Mouse (Mus musculus): ENCODE results near the gene Dydc2. TPM values are rescaled to one million over a fixed set of nuclear protein-coding genes. Genes with fewer than 3 reads are reported as not detected.
A peak's percentile ranks its signal among the peaks of the same experiment; 100 is the strongest.

Dydc2 gene
- total RNA-seq, 1 experiment: not detected

DNA sequence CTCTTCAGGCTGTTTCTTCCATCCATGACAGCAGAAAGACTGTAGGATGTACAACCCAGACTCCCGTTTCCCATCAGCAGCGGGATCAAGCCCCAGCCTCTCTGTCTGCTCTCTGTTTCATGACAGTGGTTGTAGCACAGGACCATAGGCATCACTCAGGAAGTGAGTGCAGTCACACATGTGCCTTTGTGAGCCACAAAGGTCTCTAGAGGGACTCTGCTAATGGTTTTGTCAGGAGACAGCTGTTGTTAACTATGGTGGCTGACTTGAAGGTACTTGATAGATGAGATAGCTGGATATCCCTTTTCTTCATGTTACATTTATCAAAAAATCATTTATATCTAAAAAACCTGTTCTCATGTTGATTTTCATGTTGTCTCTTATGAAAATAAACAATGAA lies 13.4 kb upstream of the Dydc2 start:
- in situ Hi-C loops (cut with MboI; ENCODE audit: low sequenced_read_pairs in 2 of 2, unreplicated experiment in 2 of 2): no loop called here

DNA sequence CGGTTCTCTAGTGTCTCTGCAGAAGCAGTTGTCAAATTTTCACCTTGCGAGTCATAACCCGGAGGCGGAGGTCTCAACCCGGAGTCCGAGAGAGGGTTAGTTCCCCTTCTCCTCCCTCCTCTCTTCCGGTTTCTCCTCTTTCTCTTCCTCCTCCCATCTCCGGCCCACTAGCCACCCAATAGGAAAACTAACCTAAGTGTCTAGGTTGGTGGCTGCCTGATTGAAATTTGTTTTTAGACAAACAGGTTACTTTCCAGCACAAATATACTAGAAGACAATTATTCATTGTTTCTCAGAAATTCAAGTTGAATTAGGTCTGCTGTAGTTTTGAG lies 3.9 kb upstream of the Dydc2 start:
- no peak for TF ChIP-seq MAFK (IDR thresholded peaks at IDR 0.05; ENCODE audit: insufficient read depth, low read depth, low read length)
- TF ChIP-seq ZC3H11A (IDR thresholded peaks at IDR 0.05; ENCODE audit: borderline replicate concordance, low read depth, low read length): no peak
- no peak for TF ChIP-seq ZNF384 (IDR thresholded peaks at IDR 0.05; ENCODE audit: low read depth, low read length)
- no peak for TF ChIP-seq HCFC1 (IDR thresholded peaks at IDR 0.05; ENCODE audit: borderline replicate concordance, insufficient read depth, low read length)
- TF ChIP-seq CHD2 (IDR thresholded peaks at IDR 0.05; ENCODE audit: low read depth, low read length): no peak
- in situ Hi-C loops (cut with MboI; ENCODE audit: low sequenced_read_pairs in 2 of 2, unreplicated experiment in 2 of 2): no loop called here
- H3K36me3 ChIP-seq (ENCODE audit: control insufficient read depth, insufficient read depth, low read length, poor library complexity, severe bottlenecking): no peaks in the 10 kb centered on the region
- H3K4me3 ChIP-seq (ENCODE audit: insufficient read depth in 1 of 2, low read depth in 1 of 2, low read length in 2 of 2, poor library complexity in 1 of 2, severe bottlenecking in 1 of 2): peak overlapping the region; percentile 5 to 41; a peak in 2 of 4 replicates
- H3K9ac ChIP-seq (ENCODE audit: insufficient read depth, low read depth, low read length, poor library complexity, severe bottlenecking): no peak overlapping the region
- no peaks in the 10 kb centered on the region for H3K9me3 ChIP-seq (ENCODE audit: control insufficient read depth, insufficient read depth, low read depth, low read length)
- H3K4me1 ChIP-seq (ENCODE audit: control insufficient read depth in 2 of 2, insufficient read depth in 2 of 2, low read length in 2 of 2, poor library complexity in 1 of 2): no peaks in the 10 kb centered on the region
- DNase-seq (ENCODE audit: low read depth, low spot score): no peak
- H3K27ac ChIP-seq (ENCODE audit: insufficient read depth, low read depth, low read length, poor library complexity, severe bottlenecking): no peak overlapping the region

More for the DNA sequence above, 13.4 kb upstream of the Dydc2 start:
- DNase-seq (ENCODE audit: low read depth, low spot score): no peak
- H3K9me3 ChIP-seq (ENCODE audit: control insufficient read depth, insufficient read depth, low read depth, low read length): no peaks in the 10 kb centered on the region
- H3K27ac ChIP-seq (ENCODE audit: insufficient read depth, low read depth, low read length, poor library complexity, severe bottlenecking): no peak overlapping the region
- H3K9ac ChIP-seq (ENCODE audit: insufficient read depth, low read depth, low read length, poor library complexity, severe bottlenecking): no peak overlapping the region
- H3K4me3 ChIP-seq (ENCODE audit: insufficient read depth in 1 of 2, low read depth in 1 of 2, low read length in 2 of 2, poor library complexity in 1 of 2, severe bottlenecking in 1 of 2): no peak overlapping the region
- no peaks in the 10 kb centered on the region for H3K36me3 ChIP-seq (ENCODE audit: control insufficient read depth, insufficient read depth, low read length, poor library complexity, severe bottlenecking)
- no peak for TF ChIP-seq HCFC1 (IDR thresholded peaks at IDR 0.05; ENCODE audit: borderline replicate concordance, insufficient read depth, low read length)
- no peak for TF ChIP-seq MAFK (IDR thresholded peaks at IDR 0.05; ENCODE audit: insufficient read depth, low read depth, low read length)
- no peak for TF ChIP-seq CHD2 (IDR thresholded peaks at IDR 0.05; ENCODE audit: low read depth, low read length)
- TF ChIP-seq ZNF384 (IDR thresholded peaks at IDR 0.05; ENCODE audit: low read depth, low read length): no peak
- TF ChIP-seq ZC3H11A (IDR thresholded peaks at IDR 0.05; ENCODE audit: borderline replicate concordance, low read depth, low read length): no peak
- H3K4me1 ChIP-seq (ENCODE audit: control insufficient read depth in 2 of 2, insufficient read depth in 2 of 2, low read length in 2 of 2, poor library complexity in 1 of 2): no peaks in the 10 kb centered on the region

GRCm38 (mm10) chr14:41072229-41072943 lies 3.4 kb upstream of the Dydc2 start, which contains the start of gene Dydc1:
Gene Dydc1, plus strand, starts transcription at chr14:41072911.
- TF ChIP-seq ZNF384 (IDR thresholded peaks at IDR 0.05; ENCODE audit: low read depth, low read length) (no peak), HCFC1 (IDR thresholded peaks at IDR 0.05; ENCODE audit: borderline replicate concordance, insufficient read depth, low read length) (no peak), MAFK (IDR thresholded peaks at IDR 0.05; ENCODE audit: insufficient read depth, low read depth, low read length) (no peak), ZC3H11A (IDR thresholded peaks at IDR 0.05; ENCODE audit: borderline replicate concordance, low read depth, low read length) (no peak), CHD2 (IDR thresholded peaks at IDR 0.05; ENCODE audit: low read depth, low read length) (no peak)
- H3K36me3 ChIP-seq (ENCODE audit: control insufficient read depth, insufficient read depth, low read length, poor library complexity, severe bottlenecking): no peaks in the 10 kb centered on the region
- no peak within 1 kb of the TSS for H3K9ac ChIP-seq (ENCODE audit: insufficient read depth, low read depth, low read length, poor library complexity, severe bottlenecking)
- no peak within 1 kb of the TSS for H3K27ac ChIP-seq (ENCODE audit: insufficient read depth, low read depth, low read length, poor library complexity, severe bottlenecking)
- H3K9me3 ChIP-seq (ENCODE audit: control insufficient read depth, insufficient read depth, low read depth, low read length): no peaks in the 10 kb centered on the region
- DNase-seq (ENCODE audit: low read depth, low spot score): no peak
- in situ Hi-C loops (cut with MboI; ENCODE audit: low sequenced_read_pairs in 2 of 2, unreplicated experiment in 2 of 2): no loop called here
- H3K4me3 ChIP-seq (ENCODE audit: insufficient read depth in 1 of 2, low read depth in 1 of 2, low read length in 2 of 2, poor library complexity in 1 of 2, severe bottlenecking in 1 of 2): peak within 1 kb of the TSS; percentile 5 to 41; a peak in 2 of 4 replicates
- no peaks in the 10 kb centered on the region for H3K4me1 ChIP-seq (ENCODE audit: control insufficient read depth in 2 of 2, insufficient read depth in 2 of 2, low read length in 2 of 2, poor library complexity in 1 of 2)

GRCm38 (mm10) chr14:41070343-41070742 lies 1.3 kb upstream of the Dydc2 start:
- no peak for DNase-seq (ENCODE audit: low read depth, low spot score)
- Histone ChIP-seq H3K9ac (ENCODE audit: insufficient read depth, low read depth, low read length, poor library complexity, severe bottlenecking) (no peak overlapping the region), H3K4me1 (ENCODE audit: control insufficient read depth in 2 of 2, insufficient read depth in 2 of 2, low read length in 2 of 2, poor library complexity in 1 of 2) (peaks cover 0 to 2% of the 10 kb centered on the region in 2 experiments; a peak in 1 of 4 replicates), H3K36me3 (ENCODE audit: control insufficient read depth, insufficient read depth, low read length, poor library complexity, severe bottlenecking) (no peaks in the 10 kb centered on the region), H3K4me3 (ENCODE audit: insufficient read depth in 1 of 2, low read depth in 1 of 2, low read length in 2 of 2, poor library complexity in 1 of 2, severe bottlenecking in 1 of 2) (no peak overlapping the region), H3K27ac (ENCODE audit: insufficient read depth, low read depth, low read length, poor library complexity, severe bottlenecking) (no peak overlapping the region), H3K9me3 (ENCODE audit: control insufficient read depth, insufficient read depth, low read depth, low read length) (no peaks in the 10 kb centered on the region)
- TF ChIP-seq ZNF384 (IDR thresholded peaks at IDR 0.05; ENCODE audit: low read depth, low read length) (no peak), MAFK (IDR thresholded peaks at IDR 0.05; ENCODE audit: insufficient read depth, low read depth, low read length) (no peak), ZC3H11A (IDR thresholded peaks at IDR 0.05; ENCODE audit: borderline replicate concordance, low read depth, low read length) (no peak), CHD2 (IDR thresholded peaks at IDR 0.05; ENCODE audit: low read depth, low read length) (no peak), HCFC1 (IDR thresholded peaks at IDR 0.05; ENCODE audit: borderline replicate concordance, insufficient read depth, low read length) (no peak)
- in situ Hi-C loops (cut with MboI; ENCODE audit: low sequenced_read_pairs in 2 of 2, unreplicated experiment in 2 of 2): no loop called here
